Mouse (Mus musculus) ovary, postnatal 36 days (tissue): Measurements from ENCODE around the gene Zscan2.
A peak's percentile ranks its signal among the peaks of the same experiment; 100 is the strongest.

ENCODE experiments used
- DNase-seq: peaks from one replicate; pipeline ENCODE4 v3.0.0; 2022; ENCODE audit warnings: low spot score, mixed read lengths

Gene Zscan2

DNA sequence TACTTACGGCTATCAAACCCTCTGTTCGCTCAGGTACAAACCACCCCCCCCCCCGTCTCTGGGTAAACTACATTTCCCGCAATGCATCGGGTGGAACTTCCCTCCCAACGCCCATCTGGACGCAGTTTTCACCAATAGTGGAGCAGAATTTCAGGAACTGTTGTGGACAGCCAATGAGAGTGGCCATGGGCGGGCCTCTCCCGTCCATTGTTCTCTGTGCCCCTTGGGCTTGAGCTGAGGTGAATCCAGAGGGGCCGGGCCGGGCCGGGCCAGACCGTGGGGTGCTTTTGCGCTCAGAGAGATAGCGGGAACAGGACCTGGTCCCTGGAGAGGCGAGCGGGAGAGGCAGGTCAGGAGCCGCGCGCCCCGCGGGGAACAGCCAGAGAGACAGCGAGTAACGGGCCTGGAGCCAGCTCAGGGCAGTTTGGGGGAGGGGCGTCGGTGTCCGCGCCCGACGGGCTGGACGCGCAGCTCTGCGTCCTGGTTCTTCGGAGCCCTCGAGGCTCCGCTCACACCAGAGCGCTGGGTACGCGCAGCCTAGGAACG is at the start of gene Zscan2:
Zscan2 (plus strand) TSS at position 192 of the 546 bp plus-strand sequence.
- peak; percentile 87 for DNase-seq

DNA sequence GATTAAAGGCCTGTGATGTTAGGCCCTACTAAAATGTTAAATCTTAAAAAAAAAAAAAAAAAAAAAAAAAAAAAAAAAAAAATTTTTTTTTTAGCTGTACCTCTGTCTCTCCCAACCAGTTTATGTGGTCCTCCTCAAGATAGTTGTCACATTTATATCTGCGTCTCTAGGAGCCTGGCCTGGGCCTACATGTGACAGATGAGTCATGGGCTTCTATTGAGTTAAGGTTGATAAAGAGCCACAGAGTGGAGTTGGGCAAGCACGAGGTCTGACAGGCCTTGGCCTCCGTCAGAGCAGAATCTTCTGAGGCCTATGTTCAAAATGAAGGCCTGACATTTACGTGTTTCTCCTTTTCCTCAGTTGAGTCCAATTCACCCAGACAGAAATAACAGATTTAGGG is 47.3 kb upstream of the Zscan2 start:
- DNase-seq, result no peak

DNA sequence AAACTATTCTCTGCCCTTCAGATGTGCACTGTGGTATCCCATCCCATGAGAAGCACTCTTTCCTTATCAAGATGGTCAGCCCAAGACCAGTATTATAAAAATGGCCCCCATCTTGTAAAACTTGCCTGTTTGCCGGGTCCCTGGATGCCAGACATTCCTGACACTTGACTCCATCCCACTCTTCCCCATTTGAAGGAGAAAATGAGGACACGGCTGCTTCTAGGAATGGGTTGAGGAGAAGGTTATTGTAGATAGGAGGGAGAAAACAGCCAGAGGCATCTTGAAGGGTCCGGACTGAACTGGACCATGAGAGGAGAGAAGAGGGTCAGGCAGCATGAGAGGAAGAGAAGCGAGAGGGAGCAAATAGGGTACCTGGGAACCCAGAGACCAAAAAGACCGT is 44.1 kb upstream of the Zscan2 start:
- DNase-seq, result no peak

DNA sequence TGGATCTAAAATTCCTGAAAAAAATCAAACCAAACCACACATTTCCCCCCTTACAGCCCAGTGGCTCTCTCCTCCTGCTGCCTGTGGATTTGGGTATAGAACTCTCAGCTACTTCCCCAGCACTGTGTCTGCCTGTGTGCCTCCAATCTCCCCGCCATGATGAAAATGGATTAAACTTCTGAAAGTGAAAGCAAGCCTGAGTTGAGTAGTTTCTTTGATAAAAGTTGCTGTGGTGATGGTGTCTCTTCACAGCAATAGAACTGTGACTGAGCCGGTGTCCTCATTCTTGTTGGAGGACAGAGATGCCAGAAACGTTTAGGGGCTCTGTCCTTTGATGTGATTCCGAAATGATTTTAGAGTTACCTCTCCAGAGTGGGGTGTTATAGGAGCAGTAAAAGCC is 39.9 kb upstream of the Zscan2 start:
- DNase-seq, result no peak

DNA sequence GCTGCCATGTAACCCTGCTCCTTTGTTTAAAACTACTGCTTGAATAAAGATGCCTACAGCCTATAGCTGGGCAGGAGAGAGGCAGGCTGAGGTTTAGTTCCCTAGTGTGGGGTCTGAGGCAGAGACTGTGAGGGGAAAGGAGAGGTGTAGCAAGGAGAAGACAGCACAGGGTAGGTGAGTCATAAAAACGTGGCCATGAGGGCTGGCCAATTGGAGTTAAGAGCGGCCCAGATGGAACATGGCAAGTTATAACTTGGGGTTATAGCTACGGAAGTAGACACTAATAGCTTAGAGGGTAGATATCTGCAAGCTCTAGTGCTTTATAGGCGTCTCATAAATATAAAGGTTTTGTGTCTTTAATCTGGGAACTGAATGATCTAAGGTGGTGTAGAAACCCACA is 37.5 kb upstream of the Zscan2 start:
- no peak for DNase-seq

DNA sequence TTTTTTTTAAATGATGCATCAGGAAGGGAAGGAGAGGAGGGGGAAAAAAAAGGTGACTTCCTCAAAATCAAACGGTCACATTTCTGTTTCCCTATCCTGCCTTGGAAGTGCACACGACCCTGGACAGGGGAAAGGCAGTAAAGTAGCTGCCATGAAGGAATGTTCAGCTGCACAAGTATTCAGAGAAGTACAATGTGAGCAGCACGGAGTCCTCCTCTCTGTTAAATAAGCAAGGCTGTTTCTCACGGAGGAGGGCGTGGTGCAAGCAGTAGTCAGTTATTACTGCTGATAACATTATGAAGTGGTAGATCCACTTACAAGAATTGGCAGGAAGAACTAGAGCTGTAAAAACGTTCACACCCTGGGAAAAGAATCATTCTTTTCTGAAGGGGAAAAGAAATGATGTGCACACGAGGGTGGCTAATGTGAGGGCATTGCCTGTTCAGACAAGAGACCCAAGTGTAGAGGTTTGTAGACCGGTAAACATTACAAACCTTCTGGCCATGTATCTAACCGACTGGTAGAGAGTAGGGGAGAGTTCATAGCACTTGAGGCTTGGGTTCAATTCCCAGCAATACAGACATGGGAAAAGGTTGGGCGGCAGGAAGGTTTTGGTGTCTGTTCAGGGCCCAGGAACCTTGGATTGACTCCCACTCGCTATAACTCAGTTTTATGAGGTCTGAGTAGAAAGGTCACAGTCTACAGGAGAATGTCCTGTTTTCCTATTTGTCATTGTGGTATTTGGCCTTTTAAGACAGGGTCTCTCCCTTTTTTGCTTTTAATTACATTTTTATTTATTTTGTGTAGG is 36.6 kb upstream of the Zscan2 start:
- DNase-seq, result no peak

DNA sequence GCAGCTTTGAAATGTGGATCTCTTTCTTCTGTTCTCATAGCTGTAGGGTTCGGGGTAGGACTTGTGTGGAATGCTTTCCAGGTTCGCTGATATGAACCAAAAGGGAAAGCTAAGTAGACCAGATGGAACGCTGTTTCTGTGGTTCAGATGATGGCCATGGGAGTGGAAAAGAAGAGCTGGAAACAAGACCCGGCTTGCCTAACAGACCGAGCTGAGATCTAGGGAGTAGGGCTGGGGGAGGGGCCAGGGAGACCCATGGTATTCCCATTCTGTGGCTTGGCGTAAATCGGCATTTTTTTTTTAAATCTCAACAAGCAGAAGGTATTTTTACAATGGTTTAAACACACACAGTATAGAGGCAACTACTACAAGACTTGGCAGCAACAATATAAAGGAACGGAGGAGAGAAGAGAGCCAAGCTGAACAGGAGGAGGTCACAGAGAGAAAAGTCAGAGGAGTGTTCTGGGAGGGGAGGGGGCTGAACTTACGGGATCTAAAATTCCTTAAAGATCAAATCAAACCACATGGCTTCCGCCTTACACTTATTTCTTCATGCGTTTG is 34.8 kb upstream of the Zscan2 start, which contains the start of gene Iqgap1:
Iqgap1 (minus strand) TSS at position 132 of the 561 bp plus-strand sequence.
- no peak for DNase-seq

DNA sequence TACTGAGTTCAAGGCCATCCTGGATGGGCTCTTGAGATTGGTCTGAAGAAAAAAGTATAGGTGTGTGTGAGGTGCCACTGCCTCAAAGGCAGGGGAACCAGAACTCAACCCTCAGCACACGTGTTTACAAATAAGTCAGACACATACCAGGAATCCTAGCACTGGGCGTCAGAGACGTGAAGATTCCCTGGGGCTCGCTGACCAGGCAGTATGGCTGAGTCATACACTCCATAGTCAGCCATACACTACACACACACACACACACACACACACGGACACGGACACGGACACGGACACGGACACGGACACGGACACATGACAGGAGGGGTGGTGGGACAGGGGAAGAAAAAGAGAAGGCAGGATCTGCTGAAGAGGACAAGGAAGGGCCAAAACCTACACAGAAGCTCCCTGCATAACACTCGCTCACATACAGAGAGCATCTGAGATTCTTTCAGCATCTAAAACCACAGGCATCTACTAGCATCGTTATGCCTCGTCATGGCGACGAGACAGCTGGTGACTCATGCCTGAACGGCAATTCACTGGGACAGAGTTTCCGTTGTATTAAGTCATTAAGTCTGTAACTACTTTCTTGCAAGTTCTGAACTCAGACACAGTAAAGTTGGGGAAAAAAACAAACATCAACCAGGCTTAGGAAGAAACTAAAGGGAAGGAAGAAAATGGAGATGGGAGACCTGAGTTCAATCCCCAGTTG is 32.4 kb upstream of the Zscan2 start:
- DNase-seq, result no peak

DNA sequence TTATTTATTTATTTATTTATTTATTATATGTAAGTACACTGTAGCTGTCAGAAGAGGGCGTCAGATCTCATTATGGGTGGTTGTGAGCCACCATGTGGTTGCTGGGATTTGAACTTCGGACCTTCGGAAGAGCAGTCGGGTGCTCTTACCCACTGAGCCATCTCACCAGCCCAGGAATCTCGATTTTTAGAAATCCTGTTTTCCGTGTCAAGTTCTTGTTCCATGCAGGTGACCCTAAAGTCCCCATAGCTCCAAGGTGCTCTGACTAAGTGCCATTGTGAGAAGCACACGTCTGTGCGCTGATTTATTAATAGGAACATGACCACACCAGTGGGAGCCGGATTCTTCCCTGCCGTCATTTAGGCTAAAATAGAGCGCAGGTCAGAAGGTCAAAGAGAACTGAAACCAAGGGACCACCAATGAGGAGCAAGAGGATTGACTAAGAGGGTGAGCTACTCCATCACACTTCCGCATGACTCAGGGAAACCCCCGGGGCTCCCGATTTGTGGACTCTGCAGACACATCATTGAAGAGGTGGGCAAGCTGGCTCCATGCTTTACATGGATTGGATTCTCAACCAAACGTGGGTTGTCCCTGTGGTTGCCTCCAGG is 30.4 kb upstream of the Zscan2 start:
- DNase-seq, result no peak

DNA sequence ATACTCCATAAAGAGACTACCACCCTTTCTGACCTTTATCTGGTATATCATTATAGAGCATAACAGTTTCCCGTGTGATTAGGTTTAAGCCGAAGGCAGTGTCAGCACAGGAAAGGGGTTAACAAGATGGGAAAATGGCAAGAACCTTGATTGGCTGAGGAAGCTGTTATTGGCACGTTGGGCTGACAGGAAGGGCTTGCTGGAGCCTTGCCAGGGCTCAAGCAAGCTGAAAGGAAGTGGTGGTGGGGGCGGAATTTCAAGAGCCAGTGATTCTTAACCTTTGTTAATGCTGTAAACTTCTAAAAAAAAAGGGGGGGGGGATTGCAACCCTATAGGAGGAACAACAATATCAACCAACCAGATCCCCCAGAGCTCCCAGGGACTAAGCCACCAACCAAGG is 28.5 kb upstream of the Zscan2 start:
- no peak for DNase-seq

DNA sequence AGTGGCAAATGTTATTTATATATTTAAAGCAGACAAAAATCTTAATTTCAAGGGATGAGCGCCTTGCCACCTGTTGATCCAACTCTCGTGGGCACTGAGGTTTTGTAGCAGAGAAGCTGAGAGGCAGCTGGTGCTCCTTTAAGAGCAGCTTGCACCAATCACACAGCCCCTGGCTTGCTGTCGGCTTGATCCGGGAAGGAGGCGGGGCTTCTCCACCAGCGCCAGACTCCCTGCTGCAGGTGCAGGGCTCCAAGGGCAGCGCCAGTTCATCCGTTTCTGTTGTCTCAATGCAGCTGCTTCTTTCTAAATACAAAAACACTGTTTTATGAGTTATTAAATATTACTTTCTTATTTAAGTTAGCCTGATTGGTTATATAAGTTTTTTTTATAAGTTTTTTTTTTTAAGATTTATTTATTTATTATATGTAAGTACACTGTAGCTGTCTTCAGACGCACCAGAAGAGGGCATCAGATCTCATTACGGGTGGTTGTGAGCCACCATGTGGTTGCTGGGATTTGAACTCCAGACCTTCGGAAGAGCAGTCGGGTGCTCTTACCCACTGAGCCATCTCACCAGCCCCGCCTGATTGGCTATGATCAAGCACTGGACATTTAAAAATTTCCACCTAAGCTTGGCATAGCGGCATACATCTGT is 27.6 kb upstream of the Zscan2 start:
- peak; percentile 49 for DNase-seq

DNA sequence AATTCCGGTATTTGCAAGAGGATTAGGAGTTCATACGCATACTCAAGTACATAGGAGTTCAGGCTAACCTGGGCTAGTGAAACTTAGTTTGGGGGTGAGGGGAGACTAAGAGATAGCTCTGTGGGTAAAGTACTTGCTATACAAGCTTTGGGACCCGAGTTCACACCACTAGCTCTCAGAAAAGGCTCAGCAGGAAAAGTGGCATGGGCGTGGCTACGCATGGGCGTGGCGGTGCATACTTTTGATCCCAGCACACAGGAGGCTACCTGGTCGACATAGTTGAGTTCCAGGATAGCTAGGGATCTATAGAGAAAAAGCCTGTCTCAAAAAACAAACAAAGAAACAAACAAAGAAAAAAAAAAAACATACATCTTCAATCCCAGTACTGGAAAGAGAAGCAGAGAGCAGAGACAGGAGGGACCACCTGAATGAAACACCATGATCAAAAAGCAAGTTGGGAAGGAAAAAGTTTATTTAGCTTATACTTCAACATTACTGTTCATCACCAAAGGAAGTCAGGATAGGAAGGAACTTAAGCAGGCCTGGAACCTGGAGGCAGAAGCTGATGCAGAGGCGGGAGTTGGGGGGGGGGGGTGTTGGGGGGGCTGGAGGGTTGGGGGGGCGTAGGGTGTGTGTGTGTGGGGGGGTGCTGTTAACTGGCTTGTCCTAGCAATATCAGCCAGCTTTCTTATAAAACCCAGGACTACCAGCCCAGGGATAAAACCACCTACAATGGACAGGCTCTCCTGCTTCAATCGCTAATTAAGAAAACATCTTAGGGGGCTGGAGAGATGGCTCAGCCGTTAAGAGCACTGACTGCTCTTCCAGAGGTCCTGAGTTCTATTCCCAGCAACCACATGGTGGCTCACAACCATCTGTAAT is 26.8 kb upstream of the Zscan2 start:
- DNase-seq, result no peak

DNA sequence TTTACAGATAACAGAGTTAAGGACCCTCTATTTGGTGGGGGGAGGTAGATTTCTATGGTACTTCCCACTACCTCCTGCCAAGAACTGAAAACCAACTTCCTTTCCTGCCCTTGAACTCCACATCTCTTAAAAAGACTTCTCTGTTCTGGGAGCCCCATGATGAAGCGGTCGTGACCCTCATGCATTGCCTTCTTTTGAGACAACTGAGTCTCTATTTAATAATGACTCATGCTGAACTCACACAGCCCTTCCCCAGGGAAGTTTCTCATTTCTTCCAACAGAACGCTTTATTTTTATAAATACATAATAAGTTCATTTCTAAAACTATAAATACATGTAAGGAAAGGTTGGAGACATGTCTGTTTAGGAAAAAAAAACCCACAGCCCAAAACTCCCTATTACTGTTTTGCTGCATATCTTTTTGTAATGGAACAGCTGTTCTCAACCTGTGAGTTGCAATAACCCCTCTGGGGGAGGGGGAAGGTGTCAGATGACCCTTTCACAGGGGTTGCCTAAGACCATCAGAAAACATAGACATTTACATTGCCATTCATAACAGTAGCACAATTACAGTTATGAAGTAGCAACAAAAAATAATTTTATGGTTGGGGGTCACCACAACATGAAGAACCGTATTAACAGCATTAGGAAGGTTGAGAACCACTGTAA is 24.6 kb upstream of the Zscan2 start:
- DNase-seq, result no peak

DNA sequence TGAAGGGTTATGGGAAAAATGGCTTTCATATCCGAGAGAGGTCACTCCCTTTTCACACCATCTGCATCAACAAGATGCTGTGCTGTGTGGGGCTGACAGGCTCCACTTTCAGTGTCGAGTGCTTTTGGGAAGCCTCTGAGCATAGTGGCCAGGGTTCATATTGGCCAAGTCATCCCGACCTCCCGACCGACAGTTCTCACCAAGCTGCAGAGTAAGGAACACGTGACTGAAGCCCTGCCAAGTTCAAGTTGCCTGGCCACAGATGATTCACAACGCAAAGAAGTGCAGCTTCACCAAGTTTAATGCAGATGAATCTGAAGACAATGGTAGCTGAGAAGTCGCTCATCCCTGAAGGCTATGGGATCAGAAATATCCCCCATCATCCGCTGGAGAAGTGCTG is 23.0 kb upstream of the Zscan2 start:
- no peak for DNase-seq

DNA sequence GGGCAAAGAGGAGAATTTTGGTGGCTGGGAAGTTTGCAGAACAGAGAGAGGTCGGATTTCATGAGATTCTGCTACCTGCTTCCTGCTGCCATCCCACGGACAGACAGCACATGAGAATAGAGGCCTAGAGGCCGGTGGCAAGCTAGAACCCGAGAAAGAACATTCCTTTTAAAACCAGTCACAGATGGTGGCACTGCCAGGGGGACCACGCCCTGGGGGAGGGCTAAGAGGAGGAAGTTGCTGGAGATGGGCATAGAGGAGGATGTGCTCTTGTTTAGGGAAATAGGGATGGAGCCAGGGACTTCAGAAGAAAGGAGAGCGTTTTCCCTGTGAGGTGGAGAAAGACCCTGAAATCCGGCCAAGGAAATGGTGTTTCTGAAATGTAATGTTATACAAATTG is 22.5 kb upstream of the Zscan2 start:
- no peak for DNase-seq

DNA sequence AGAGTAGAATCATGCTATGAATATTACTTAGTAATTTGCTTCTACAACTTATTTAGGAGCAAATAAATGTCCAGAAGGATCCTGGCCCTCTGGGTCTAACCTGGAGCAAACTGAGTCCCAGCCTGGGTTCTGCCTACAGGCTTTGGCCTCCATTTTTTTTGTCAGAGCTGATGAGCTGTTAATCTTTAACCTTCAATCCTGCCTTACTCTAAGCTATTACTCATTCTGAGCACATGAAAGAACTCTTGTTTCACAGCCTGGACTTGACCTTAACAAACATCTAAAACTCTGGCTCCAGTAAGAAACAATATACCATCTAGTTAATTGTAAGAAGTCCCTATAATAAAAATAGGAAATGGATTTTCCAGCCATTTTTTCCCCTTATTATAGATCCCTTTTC is 21.0 kb upstream of the Zscan2 start:
- DNase-seq, result no peak

DNA sequence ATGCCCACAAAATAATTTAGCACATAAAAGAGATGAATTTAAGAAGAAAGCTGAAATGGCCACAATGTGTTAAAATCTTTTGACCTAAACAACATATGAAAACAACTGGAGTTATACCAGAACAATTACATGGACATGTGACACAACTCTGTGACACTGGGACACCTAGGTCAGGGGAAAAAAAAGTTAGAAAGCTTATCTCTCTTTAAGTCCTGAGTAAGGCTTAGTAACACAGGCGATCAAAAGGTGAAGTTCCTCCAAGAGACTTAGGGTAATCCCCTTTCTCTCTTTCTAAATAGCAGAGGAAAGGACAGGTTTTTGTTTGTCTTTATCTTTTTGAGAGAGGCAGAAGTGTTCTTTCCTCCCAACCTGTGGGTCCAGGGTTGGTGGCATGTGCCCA is 20.5 kb upstream of the Zscan2 start:
- no peak for DNase-seq

DNA sequence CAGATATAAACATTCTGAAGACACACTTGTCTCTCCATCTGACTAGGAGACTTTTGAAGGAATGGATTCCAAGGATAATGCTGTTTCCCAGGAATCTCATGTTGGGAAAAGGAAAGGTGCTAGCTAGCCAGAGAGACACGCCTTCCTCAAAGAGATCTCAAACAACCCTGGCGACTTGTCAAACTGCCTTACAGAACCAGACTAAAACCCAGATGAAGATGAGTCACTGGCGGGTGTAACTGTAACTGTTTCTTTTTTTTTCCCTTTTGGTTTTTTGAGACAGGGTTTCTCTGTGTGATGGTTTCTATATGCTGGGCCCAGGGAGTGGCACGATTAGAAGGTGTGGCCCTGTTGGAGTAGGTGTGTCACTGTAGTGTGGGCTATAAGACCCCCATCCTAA is 19.8 kb upstream of the Zscan2 start:
- no peak for DNase-seq

DNA sequence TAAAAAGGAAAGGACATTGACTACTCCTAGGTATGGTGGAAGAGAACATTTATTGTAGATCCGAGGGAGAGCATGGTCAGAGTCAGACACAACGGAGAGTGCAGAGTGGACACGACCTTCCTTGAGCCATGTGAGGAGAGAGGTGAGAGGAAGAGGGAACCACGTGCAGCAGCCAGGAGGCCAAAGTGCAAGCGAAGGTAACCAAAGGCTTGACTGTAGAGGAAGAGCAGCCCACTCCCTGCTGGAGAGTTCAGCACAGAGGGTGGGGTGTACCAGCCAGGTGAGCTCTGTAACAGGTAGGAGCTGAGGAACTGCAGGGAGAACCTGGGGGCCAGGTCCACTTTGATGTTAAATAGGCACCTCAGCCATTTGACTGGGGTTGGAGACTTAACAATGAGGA is 18.6 kb upstream of the Zscan2 start:
- DNase-seq, result no peak

DNA sequence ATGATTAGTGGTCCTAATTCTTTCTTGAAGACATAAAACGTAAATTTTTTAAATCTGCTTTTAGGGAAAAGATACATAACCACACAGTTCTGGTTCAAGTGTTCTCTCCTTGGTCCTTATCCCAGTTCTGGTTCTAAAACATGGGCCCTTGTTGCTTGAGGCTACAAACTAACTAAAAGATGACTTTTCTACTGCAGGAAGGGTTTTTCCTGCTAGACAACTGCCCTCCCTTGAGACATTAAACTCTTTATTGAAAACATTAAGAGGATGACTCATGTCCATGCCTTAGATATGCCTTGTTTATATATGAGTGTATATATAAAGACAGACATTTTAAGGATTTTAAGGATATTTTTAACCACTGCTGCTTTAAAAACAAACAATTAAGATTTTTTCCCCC is 17.5 kb upstream of the Zscan2 start:
- no peak for DNase-seq
